Mouse (Mus musculus): ENCODE data around the gene Agbl4. TPM values are rescaled to one million over a fixed set of nuclear protein-coding genes. Genes with fewer than 3 reads are reported as not detected.

Agbl4 gene
- polyA plus RNA-seq, 2 experiments, result 0.17 to 0.21 TPM

DNA sequence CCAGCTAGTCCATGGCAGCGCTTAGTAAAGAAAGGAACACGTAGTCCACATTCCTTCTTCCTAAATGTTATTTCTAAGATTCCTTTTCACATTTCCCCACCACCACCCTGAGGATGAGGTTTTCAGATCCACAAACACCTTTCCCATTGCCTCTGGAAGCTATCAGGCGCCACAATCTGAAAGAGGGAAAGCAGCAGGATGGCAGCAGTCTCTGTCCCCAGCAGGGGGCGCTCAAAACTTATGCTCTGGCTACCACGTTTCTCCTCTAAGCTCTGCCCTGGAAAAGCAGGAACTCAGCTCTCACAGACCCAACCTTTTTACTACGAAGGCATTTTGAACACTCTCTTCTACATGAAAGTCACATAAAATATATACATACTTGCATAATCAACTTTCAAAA lies 1290.2 kb downstream of the Agbl4 start:
- Histone ChIP-seq H3K9me3 (ENCODE audit: control insufficient read depth, low read length) (no peaks in the 10 kb centered on the region), H3K4me2 (replicated peaks; ENCODE audit: low read depth, low read length, severe bottlenecking) (peak overlapping the region; percentile 31), H3K27me3 (ENCODE audit: control insufficient read depth, insufficient read depth, low read length) (no peaks in the 10 kb centered on the region), H3K4me3 (replicated peaks; ENCODE audit: low read length) (no peak overlapping the region), H3K4me1 (ENCODE audit: control insufficient read depth, insufficient read depth, low read length) (peaks cover 27% of the 10 kb centered on the region), H3K9ac (ENCODE audit: low read depth, low read length, severe bottlenecking) (no peak overlapping the region), H3K27ac (replicated peaks; ENCODE audit: low read depth, low read length) (no peak overlapping the region), H3K36me3 (ENCODE audit: control insufficient read depth, insufficient read depth, low read length) (no peaks in the 10 kb centered on the region)
- DNase-seq (ENCODE audit: low spot score), result peak; percentile 89
- WGBS, result 11% methylated on average over 6 of the region's 6 CpGs
- TF ChIP-seq POLR2A (IDR thresholded peaks at IDR 0.05; ENCODE audit: borderline replicate concordance, extremely low read depth, insufficient read depth, insufficient read length), result no peak
- no peak for ATAC-seq (ENCODE audit: low FRiP score, low read depth)

DNA sequence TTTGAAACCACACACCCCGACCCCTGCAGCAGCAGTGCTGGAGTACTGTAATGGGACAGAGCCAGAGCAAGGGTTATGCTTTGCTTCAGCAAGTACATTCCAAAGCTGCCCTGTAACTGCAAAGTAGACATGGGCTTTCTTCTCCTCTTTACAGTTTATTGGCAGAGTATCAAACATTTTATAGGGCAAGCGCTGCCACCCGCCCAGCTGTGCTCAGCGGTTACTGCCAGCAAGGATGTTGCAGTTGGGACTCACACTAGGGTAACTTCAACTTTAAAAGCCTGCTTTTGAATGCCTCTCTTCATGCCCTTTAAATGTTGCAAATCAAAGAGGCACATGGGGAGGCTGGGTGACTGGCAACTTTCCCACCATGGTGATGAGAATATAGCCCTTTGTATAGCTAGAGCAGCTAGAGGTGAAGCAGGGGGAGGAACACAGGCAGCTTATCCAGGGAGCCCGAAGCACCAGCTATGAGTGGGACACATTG lies 1293.6 kb downstream of the Agbl4 start:
- no peaks in the 10 kb centered on the region for H3K9me3 ChIP-seq (ENCODE audit: control insufficient read depth, low read length)
- ATAC-seq (ENCODE audit: low FRiP score, low read depth) (peak; percentile 87), DNase-seq (ENCODE audit: low spot score) (peak; percentile 77)
- no peak overlapping the region for H3K4me2 ChIP-seq (replicated peaks; ENCODE audit: low read depth, low read length, severe bottlenecking)
- no peak for TF ChIP-seq POLR2A (IDR thresholded peaks at IDR 0.05; ENCODE audit: borderline replicate concordance, extremely low read depth, insufficient read depth, insufficient read length)
- H3K27ac ChIP-seq (replicated peaks; ENCODE audit: low read depth, low read length), result peak overlapping the region; percentile 65
- no peak overlapping the region for H3K4me3 ChIP-seq (replicated peaks; ENCODE audit: low read length)
- 13% methylated on average over 5 of the region's 5 CpGs for WGBS
- H3K9ac ChIP-seq (ENCODE audit: low read depth, low read length, severe bottlenecking), result no peak overlapping the region
- H3K27me3 ChIP-seq (ENCODE audit: control insufficient read depth, insufficient read depth, low read length), result no peaks in the 10 kb centered on the region
- H3K4me1 ChIP-seq (ENCODE audit: control insufficient read depth, insufficient read depth, low read length), result peaks cover 27% of the 10 kb centered on the region
- no peaks in the 10 kb centered on the region for H3K36me3 ChIP-seq (ENCODE audit: control insufficient read depth, insufficient read depth, low read length)

DNA sequence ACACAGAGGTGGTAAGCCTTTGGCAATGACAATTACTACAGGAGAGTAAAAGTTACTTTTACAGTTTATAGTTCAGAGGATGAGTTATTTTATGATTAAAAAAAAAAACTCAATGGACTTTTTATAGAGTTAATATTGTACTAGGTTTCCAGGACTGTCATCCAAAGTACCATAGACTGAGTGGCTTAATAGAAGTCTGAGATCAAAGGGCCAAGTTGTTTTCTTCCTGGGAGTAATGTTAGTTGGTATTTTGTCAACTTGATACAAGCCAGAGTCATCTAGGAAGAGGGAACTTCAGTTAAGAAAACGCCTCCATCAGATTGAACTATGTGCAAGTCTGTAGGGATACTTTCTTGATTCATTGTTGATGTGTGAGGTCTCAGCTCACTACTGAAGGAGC lies 1303.9 kb downstream of the Agbl4 start:
- Histone ChIP-seq H3K4me2 (replicated peaks; ENCODE audit: low read depth, low read length, severe bottlenecking) (no peak overlapping the region), H3K9me3 (ENCODE audit: control insufficient read depth, low read length) (no peaks in the 10 kb centered on the region), H3K27me3 (ENCODE audit: control insufficient read depth, insufficient read depth, low read length) (no peaks in the 10 kb centered on the region), H3K27ac (replicated peaks; ENCODE audit: low read depth, low read length) (no peak overlapping the region), H3K4me3 (replicated peaks; ENCODE audit: low read length) (no peak overlapping the region), H3K4me1 (ENCODE audit: control insufficient read depth, insufficient read depth, low read length) (0 out of 2 replicates have a peak, but pooled peaks cover 5% of the 10 kb centered on the region), H3K36me3 (ENCODE audit: control insufficient read depth, insufficient read depth, low read length) (no peaks in the 10 kb centered on the region), H3K9ac (ENCODE audit: low read depth, low read length, severe bottlenecking) (no peak overlapping the region)
- no peak for TF ChIP-seq POLR2A (IDR thresholded peaks at IDR 0.05; ENCODE audit: borderline replicate concordance, extremely low read depth, insufficient read depth, insufficient read length)
- DNase-seq (ENCODE audit: low spot score) (no peak), ATAC-seq (ENCODE audit: low FRiP score, low read depth) (no peak)
- 61% methylated on average over 1 of the region's 1 CpGs for WGBS

DNA sequence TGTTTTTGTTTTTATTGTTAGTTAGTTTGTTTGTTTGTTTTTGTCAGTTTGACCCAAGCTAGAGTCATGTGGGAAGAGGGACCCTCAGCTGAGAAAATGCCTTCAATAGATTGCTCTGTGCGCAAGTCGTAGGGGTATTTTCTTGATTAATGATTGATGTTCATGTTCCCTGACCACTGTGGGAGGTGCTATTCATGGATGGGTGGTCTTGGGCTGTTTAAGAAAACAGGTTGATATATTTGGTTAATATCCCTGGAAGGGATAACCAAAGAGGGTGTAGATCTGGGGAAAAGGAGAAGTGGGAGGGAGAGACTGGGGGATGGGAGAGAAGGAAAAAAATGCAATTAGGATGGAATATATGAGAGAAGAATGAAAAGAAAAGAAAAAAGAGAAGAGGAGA lies 1306.7 kb downstream of the Agbl4 start:
- DNase-seq (ENCODE audit: low spot score), result no peak
- no peaks in the 10 kb centered on the region for H3K36me3 ChIP-seq (ENCODE audit: control insufficient read depth, insufficient read depth, low read length)
- 89% methylated on average over 2 of the region's 2 CpGs for WGBS
- H3K27me3 ChIP-seq (ENCODE audit: control insufficient read depth, insufficient read depth, low read length), result no peaks in the 10 kb centered on the region
- H3K4me1 ChIP-seq (ENCODE audit: control insufficient read depth, insufficient read depth, low read length), result no peaks in the 10 kb centered on the region
- no peak for TF ChIP-seq POLR2A (IDR thresholded peaks at IDR 0.05; ENCODE audit: borderline replicate concordance, extremely low read depth, insufficient read depth, insufficient read length)
- no peak overlapping the region for H3K4me2 ChIP-seq (replicated peaks; ENCODE audit: low read depth, low read length, severe bottlenecking)
- no peak overlapping the region for H3K9ac ChIP-seq (ENCODE audit: low read depth, low read length, severe bottlenecking)
- no peak for ATAC-seq (ENCODE audit: low FRiP score, low read depth)
- no peak overlapping the region for H3K27ac ChIP-seq (replicated peaks; ENCODE audit: low read depth, low read length)
- no peak overlapping the region for H3K4me3 ChIP-seq (replicated peaks; ENCODE audit: low read length)
- no peaks in the 10 kb centered on the region for H3K9me3 ChIP-seq (ENCODE audit: control insufficient read depth, low read length)

DNA sequence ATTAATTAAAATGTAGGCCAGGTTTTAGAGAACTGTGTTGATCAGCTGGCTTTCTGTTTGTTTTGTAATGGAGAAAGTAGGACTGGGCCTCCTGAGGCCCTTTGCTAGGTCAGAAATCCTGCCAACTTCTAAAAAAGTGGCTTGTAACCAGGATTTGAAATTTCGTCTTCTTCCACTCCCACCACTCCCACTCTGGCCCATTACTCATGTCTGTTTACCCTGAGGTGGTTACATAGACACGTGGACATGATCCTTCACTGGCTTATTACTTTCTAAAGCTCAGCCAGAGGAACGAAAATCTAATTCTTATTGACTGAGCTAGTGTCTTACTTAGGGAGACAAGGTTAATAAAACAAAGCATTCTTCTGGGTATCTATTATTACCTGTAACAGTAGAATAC lies 1307.5 kb downstream of the Agbl4 start:
- no peak overlapping the region for H3K4me3 ChIP-seq (replicated peaks; ENCODE audit: low read length)
- DNase-seq (ENCODE audit: low spot score) (no peak), ATAC-seq (ENCODE audit: low FRiP score, low read depth) (no peak)
- 42% methylated on average over 3 of the region's 3 CpGs for WGBS
- H3K9me3 ChIP-seq (ENCODE audit: control insufficient read depth, low read length), result no peaks in the 10 kb centered on the region
- H3K27me3 ChIP-seq (ENCODE audit: control insufficient read depth, insufficient read depth, low read length), result no peaks in the 10 kb centered on the region
- TF ChIP-seq POLR2A (IDR thresholded peaks at IDR 0.05; ENCODE audit: borderline replicate concordance, extremely low read depth, insufficient read depth, insufficient read length), result no peak
- no peak overlapping the region for H3K4me2 ChIP-seq (replicated peaks; ENCODE audit: low read depth, low read length, severe bottlenecking)
- no peaks in the 10 kb centered on the region for H3K36me3 ChIP-seq (ENCODE audit: control insufficient read depth, insufficient read depth, low read length)
- H3K4me1 ChIP-seq (ENCODE audit: control insufficient read depth, insufficient read depth, low read length), result no peaks in the 10 kb centered on the region
- H3K27ac ChIP-seq (replicated peaks; ENCODE audit: low read depth, low read length), result no peak overlapping the region
- H3K9ac ChIP-seq (ENCODE audit: low read depth, low read length, severe bottlenecking), result no peak overlapping the region

Other genes with a start within 250 kb of the Agbl4 start
- 0.86 and 1.1 TPM in 2 replicates for gene Elavl4, start 45.8 kb upstream of the Agbl4 start, polyA plus RNA-seq (2012; rRNA removed)
- 2.5 and 2.8 TPM in 2 replicates for gene Elavl4, start 45.8 kb upstream of the Agbl4 start, polyA plus RNA-seq (2014; fragmentation: Nextera tagmentation; extraction: Ambion mirVana)